Mouse (Mus musculus): Measurements from ENCODE around the gene Bpifb4. TPM values are rescaled to one million over a fixed set of nuclear protein-coding genes. Genes with fewer than 3 reads are reported as not detected.

Bpifb4 gene
- polyA plus RNA-seq, 1 experiment from 2014 or later = not detected

GRCm38 (mm10) chr2:153931125-153931524 lies 6.9 kb upstream of the Bpifb4 start:
- Histone ChIP-seq H3K4me2 (replicated peaks; ENCODE audit: low read depth, low read length) (no peak overlapping the region), H3K36me3 (ENCODE audit: control insufficient read depth, insufficient read depth, low read length) (no peaks in the 10 kb centered on the region), H3K9ac (ENCODE audit: low read depth, low read length) (no peak overlapping the region), H3K4me3 (ENCODE audit: low read depth, low read length) (no peak overlapping the region), H3K27ac (ENCODE audit: low read depth, low read length) (no peak overlapping the region), H3K4me1 (replicated peaks; ENCODE audit: control insufficient read depth, insufficient read depth, low read length) (no peaks in the 10 kb centered on the region), H3K9me3 (ENCODE audit: control insufficient read depth, low read length) (no peaks in the 10 kb centered on the region), H3K27me3 (ENCODE audit: control insufficient read depth, insufficient read depth, low read length) (no peaks in the 10 kb centered on the region)
- peak; percentile 24 for DNase-seq (ENCODE audit: low spot score)
- ATAC-seq (ENCODE audit: low FRiP score) = no peak
- 66% methylated on average over 6 of the region's 6 CpGs for WGBS

DNA sequence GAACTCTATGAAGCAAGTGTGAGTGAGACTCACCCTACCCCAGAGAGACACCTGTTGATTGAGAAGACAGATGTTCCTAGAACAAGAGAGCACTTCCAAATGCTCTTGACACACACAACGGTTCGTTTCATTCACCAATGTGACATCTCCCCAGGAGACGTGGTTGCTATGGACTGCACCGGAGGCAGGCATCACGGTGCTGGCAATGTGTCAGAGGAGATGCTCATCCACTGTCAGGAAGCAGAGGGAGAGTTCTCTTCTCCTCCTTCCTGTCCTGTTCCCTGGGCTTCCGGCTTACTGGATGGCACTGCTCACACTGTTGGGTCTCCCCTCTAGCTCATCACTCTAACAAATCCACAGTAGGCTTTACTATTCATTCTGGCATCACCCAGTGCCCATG lies 4.7 kb upstream of the Bpifb4 start:
- no peak for DNase-seq (ENCODE audit: low spot score)
- H3K27ac ChIP-seq (ENCODE audit: low read depth, low read length) = no peak overlapping the region
- no peaks in the 10 kb centered on the region for H3K4me1 ChIP-seq (replicated peaks; ENCODE audit: control insufficient read depth, insufficient read depth, low read length)
- no peak overlapping the region for H3K4me2 ChIP-seq (replicated peaks; ENCODE audit: low read depth, low read length)
- no peaks in the 10 kb centered on the region for H3K9me3 ChIP-seq (ENCODE audit: control insufficient read depth, low read length)
- no peak for ATAC-seq (ENCODE audit: low FRiP score)
- H3K4me3 ChIP-seq (ENCODE audit: low read depth, low read length) = no peak overlapping the region
- no peaks in the 10 kb centered on the region for H3K27me3 ChIP-seq (ENCODE audit: control insufficient read depth, insufficient read depth, low read length)
- H3K9ac ChIP-seq (ENCODE audit: low read depth, low read length) = no peak overlapping the region
- 63% methylated on average over 6 of the region's 6 CpGs for WGBS
- H3K36me3 ChIP-seq (ENCODE audit: control insufficient read depth, insufficient read depth, low read length) = no peaks in the 10 kb centered on the region

DNA sequence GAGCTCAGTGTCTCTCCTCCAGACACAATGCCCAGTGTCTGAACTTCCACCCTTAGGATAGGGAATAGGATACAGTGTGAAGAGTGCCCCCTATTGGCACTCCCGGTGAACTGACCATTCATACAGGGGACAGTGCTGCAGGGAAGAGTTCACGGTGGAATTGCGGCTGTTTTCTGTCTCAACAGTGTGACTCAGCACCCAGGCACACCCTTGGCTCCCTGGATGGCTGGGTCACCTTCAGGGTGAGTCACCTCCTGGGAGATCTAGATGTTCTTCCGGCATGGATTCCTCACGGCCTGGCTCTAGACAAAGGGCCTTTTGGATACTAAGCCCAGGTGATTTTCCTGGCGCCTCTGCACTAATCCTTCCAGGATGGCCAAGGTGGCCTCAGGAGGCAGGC lies 2.7 kb upstream of the Bpifb4 start:
- no peak for DNase-seq (ENCODE audit: low spot score)
- Histone ChIP-seq H3K9ac (ENCODE audit: low read depth, low read length) (no peak overlapping the region), H3K27ac (ENCODE audit: low read depth, low read length) (no peak overlapping the region), H3K27me3 (ENCODE audit: control insufficient read depth, insufficient read depth, low read length) (no peaks in the 10 kb centered on the region), H3K9me3 (ENCODE audit: control insufficient read depth, low read length) (no peaks in the 10 kb centered on the region), H3K4me3 (ENCODE audit: low read depth, low read length) (no peak overlapping the region), H3K36me3 (ENCODE audit: control insufficient read depth, insufficient read depth, low read length) (no peaks in the 10 kb centered on the region), H3K4me2 (replicated peaks; ENCODE audit: low read depth, low read length) (no peak overlapping the region), H3K4me1 (replicated peaks; ENCODE audit: control insufficient read depth, insufficient read depth, low read length) (no peaks in the 10 kb centered on the region)
- 94% methylated on average over 6 of the region's 6 CpGs for WGBS
- no peak for ATAC-seq (ENCODE audit: low FRiP score)

DNA sequence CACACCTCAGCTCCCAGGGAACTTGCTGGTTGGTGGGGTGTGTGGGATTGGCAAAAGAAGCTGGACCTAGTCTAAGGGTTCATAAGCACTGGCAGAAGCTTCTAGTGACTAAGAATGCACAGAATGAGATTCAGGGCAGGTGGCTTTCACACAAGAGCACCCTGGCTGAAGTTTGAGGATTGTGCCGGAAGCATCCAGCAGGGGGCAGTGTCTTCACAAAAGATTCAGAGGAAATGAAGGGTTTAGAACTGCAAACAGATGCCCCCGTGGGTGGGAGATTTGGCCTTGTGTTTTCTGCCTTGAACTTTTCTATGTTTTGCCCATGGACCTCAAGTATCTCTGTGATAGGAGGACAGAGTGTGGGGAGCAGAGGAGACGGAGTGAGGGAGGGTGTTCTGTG lies 5.5 kb downstream of the Bpifb4 start:
- Histone ChIP-seq H3K4me3 (ENCODE audit: low read depth, low read length) (no peak overlapping the region), H3K27me3 (ENCODE audit: control insufficient read depth, insufficient read depth, low read length) (no peaks in the 10 kb centered on the region), H3K4me1 (replicated peaks; ENCODE audit: control insufficient read depth, insufficient read depth, low read length) (no peaks in the 10 kb centered on the region), H3K36me3 (ENCODE audit: control insufficient read depth, insufficient read depth, low read length) (no peaks in the 10 kb centered on the region), H3K9me3 (ENCODE audit: control insufficient read depth, low read length) (no peaks in the 10 kb centered on the region), H3K4me2 (replicated peaks; ENCODE audit: low read depth, low read length) (no peak overlapping the region), H3K27ac (ENCODE audit: low read depth, low read length) (no peak overlapping the region), H3K9ac (ENCODE audit: low read depth, low read length) (no peak overlapping the region)
- ATAC-seq (ENCODE audit: low FRiP score) (no peak), DNase-seq (ENCODE audit: low spot score) (peak; percentile 79)
- 43% methylated on average over 3 of the region's 3 CpGs for WGBS

- no peaks in the 10 kb centered on the region for H3K9me3 ChIP-seq (ENCODE audit: control insufficient read depth, low read length)
- DNase-seq (ENCODE audit: low spot score) (no peak), ATAC-seq (ENCODE audit: low FRiP score) (no peak)
- WGBS = 87% methylated on average over 8 of the region's 8 CpGs
- no peaks in the 10 kb centered on the region for H3K4me1 ChIP-seq (replicated peaks; ENCODE audit: control insufficient read depth, insufficient read depth, low read length)
- H3K4me2 ChIP-seq (replicated peaks; ENCODE audit: low read depth, low read length) = no peak overlapping the region
- no peaks in the 10 kb centered on the region for H3K36me3 ChIP-seq (ENCODE audit: control insufficient read depth, insufficient read depth, low read length)
- H3K27ac ChIP-seq (ENCODE audit: low read depth, low read length) = no peak overlapping the region
- H3K9ac ChIP-seq (ENCODE audit: low read depth, low read length) = no peak overlapping the region
- no peaks in the 10 kb centered on the region for H3K27me3 ChIP-seq (ENCODE audit: control insufficient read depth, insufficient read depth, low read length)
- H3K4me3 ChIP-seq (ENCODE audit: low read depth, low read length) = no peak overlapping the region
These were observed 6.6 kb downstream of the Bpifb4 start for GRCm38 (mm10) chr2:153944567-153944966.

- H3K9ac ChIP-seq (ENCODE audit: low read depth, low read length) = no peak overlapping the region
- no peaks in the 10 kb centered on the region for H3K36me3 ChIP-seq (ENCODE audit: control insufficient read depth, insufficient read depth, low read length)
- no peak overlapping the region for H3K4me3 ChIP-seq (ENCODE audit: low read depth, low read length)
- ATAC-seq (ENCODE audit: low FRiP score) (no peak), DNase-seq (ENCODE audit: low spot score) (peak; percentile 84)
- no peak overlapping the region for H3K4me2 ChIP-seq (replicated peaks; ENCODE audit: low read depth, low read length)
- 27% methylated on average over 6 of the region's 6 CpGs for WGBS
- H3K27ac ChIP-seq (ENCODE audit: low read depth, low read length) = no peak overlapping the region
- no peaks in the 10 kb centered on the region for H3K9me3 ChIP-seq (ENCODE audit: control insufficient read depth, low read length)
- H3K4me1 ChIP-seq (replicated peaks; ENCODE audit: control insufficient read depth, insufficient read depth, low read length) = no peaks in the 10 kb centered on the region
- H3K27me3 ChIP-seq (ENCODE audit: control insufficient read depth, insufficient read depth, low read length) = no peaks in the 10 kb centered on the region
These were observed 14.9 kb downstream of the Bpifb4 start for GRCm38 (mm10) chr2:153952897-153953296.

DNA sequence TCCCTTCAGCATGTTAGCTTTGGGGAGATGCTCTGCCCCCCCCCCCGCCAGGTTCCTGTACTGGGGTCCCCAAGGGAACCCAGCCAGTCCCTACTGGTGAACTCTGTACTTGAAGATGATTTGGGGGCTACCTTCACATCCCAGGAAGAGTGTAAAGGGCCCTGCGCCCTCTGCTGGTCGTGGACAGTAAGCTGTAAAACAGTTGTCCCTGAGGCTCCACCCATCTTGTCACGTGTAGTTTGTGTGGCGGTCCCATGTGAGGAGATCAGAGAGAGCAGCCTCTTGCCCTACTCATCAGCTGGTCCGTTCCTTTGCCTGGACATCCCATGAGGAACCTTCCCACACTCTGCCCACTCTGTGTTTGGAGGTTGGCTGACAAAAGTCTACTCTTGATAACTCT lies 15.8 kb downstream of the Bpifb4 start:
- H3K9me3 ChIP-seq (ENCODE audit: control insufficient read depth, low read length) = no peaks in the 10 kb centered on the region
- WGBS = 9% methylated on average over 6 of the region's 6 CpGs
- no peaks in the 10 kb centered on the region for H3K4me1 ChIP-seq (replicated peaks; ENCODE audit: control insufficient read depth, insufficient read depth, low read length)
- H3K36me3 ChIP-seq (ENCODE audit: control insufficient read depth, insufficient read depth, low read length) = no peaks in the 10 kb centered on the region
- ATAC-seq (ENCODE audit: low FRiP score) (no peak), DNase-seq (ENCODE audit: low spot score) (peak; percentile 80)
- no peak overlapping the region for H3K4me3 ChIP-seq (ENCODE audit: low read depth, low read length)
- H3K4me2 ChIP-seq (replicated peaks; ENCODE audit: low read depth, low read length) = no peak overlapping the region
- H3K9ac ChIP-seq (ENCODE audit: low read depth, low read length) = no peak overlapping the region
- no peaks in the 10 kb centered on the region for H3K27me3 ChIP-seq (ENCODE audit: control insufficient read depth, insufficient read depth, low read length)
- no peak overlapping the region for H3K27ac ChIP-seq (ENCODE audit: low read depth, low read length)

- no peaks in the 10 kb centered on the region for H3K27me3 ChIP-seq (ENCODE audit: control insufficient read depth, insufficient read depth, low read length)
These were observed 24.9 kb downstream of the Bpifb4 start for GRCm38 (mm10) chr2:153962821-153963331.

DNA sequence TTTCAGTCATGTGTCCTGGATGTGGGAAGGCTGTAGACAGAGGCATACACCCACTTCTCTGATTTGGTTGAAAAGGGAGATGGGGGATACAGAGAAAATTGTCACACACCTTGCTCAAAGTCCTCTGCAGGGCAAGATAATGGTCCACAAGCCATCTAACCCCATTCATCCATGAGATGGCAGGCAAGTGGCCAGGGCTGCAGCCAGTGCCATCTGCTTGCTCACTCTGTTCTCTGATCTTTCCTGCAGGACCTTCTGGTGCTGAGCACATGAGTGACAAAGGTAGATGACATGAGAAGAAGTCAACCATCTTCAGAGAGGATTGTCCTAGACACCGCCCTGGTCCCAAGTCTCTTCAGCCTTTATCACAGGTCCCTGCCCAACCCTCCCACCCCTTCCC lies 25.3 kb downstream of the Bpifb4 start:
- H3K4me2 ChIP-seq (replicated peaks; ENCODE audit: low read depth, low read length) = no peak overlapping the region
- no peaks in the 10 kb centered on the region for H3K9me3 ChIP-seq (ENCODE audit: control insufficient read depth, low read length)
- ATAC-seq (ENCODE audit: low FRiP score) (no peak), DNase-seq (ENCODE audit: low spot score) (no peak)
- no peaks in the 10 kb centered on the region for H3K36me3 ChIP-seq (ENCODE audit: control insufficient read depth, insufficient read depth, low read length)
- H3K27me3 ChIP-seq (ENCODE audit: control insufficient read depth, insufficient read depth, low read length) = no peaks in the 10 kb centered on the region
- 100% methylated on average over 1 of the region's 1 CpGs for WGBS
- no peak overlapping the region for H3K4me3 ChIP-seq (ENCODE audit: low read depth, low read length)
- no peak overlapping the region for H3K27ac ChIP-seq (ENCODE audit: low read depth, low read length)
- H3K4me1 ChIP-seq (replicated peaks; ENCODE audit: control insufficient read depth, insufficient read depth, low read length) = no peaks in the 10 kb centered on the region
- no peak overlapping the region for H3K9ac ChIP-seq (ENCODE audit: low read depth, low read length)

More at GRCm38 (mm10) chr2:153962821-153963331, 24.9 kb downstream of the Bpifb4 start:
- Histone ChIP-seq H3K9me3 (ENCODE audit: control insufficient read depth, low read length) (no peaks in the 10 kb centered on the region), H3K4me1 (replicated peaks; ENCODE audit: control insufficient read depth, insufficient read depth, low read length) (no peaks in the 10 kb centered on the region), H3K4me3 (ENCODE audit: low read depth, low read length) (no peak overlapping the region), H3K9ac (ENCODE audit: low read depth, low read length) (no peak overlapping the region), H3K36me3 (ENCODE audit: control insufficient read depth, insufficient read depth, low read length) (no peaks in the 10 kb centered on the region), H3K27ac (ENCODE audit: low read depth, low read length) (no peak overlapping the region), H3K4me2 (replicated peaks; ENCODE audit: low read depth, low read length) (no peak overlapping the region)
- WGBS = 74% methylated on average over 4 of the region's 4 CpGs
- ATAC-seq (ENCODE audit: low FRiP score) (no peak), DNase-seq (ENCODE audit: low spot score) (no peak)
